Mouse (Mus musculus) lung, adult 2 months (tissue): ENCODE measurements around the gene Nav2.

Experiments
- CTCF ChIP-seq: fragments of 200-500 bp; IDR thresholded peaks from 2 replicates; pipeline ENCODE4 v1.5.1; 2011; ENCODE audit warnings: mild to moderate bottlenecking, low read length, control low read depth; ENCODE audit not compliant: insufficient read depth
- POLR2A ChIP-seq: fragments of 200-500 bp; IDR thresholded peaks from 2 replicates; pipeline ENCODE4 v1.6.1; 2011; ENCODE audit warnings: low read depth, mild to moderate bottlenecking, control low read depth, low read length, borderline replicate concordance; ENCODE audit errors: extremely low read depth

- TF ChIP-seq POLR2A (no peak), CTCF (no peak)
Measured at GRCm38 (mm10) chr7:49380940-49381339, 472.4 kb downstream of the Nav2 start.
